Mouse (Mus musculus) brain, embryonic 14.5 days (tissue): ENCODE measurements at regions not wholly inside any gene's neighbourhood (a gene's known extent, or its start where the extent isn't known, plus 50 kb on each side); places are given as distances from the start of the nearest gene placed in this dataset.

Source experiments
- CTCF ChIP-seq: fragments of 200-500 bp; IDR thresholded peaks from 2 replicates; pipeline ENCODE4 v1.5.1; 2012; ENCODE audit warnings: inconsistent platforms, mild to moderate bottlenecking, moderate library complexity, borderline replicate concordance; ENCODE audit not compliant: insufficient read depth, insufficient read length; ENCODE audit errors: extremely low read depth
- POLR2A ChIP-seq: fragments of 200-500 bp; IDR thresholded peaks from 2 replicates; pipeline ENCODE4 v1.6.1; 2012; ENCODE audit warnings: mild to moderate bottlenecking, inconsistent platforms, borderline replicate concordance; ENCODE audit not compliant: poor library complexity, insufficient read depth, insufficient read length, severe bottlenecking; ENCODE audit errors: extremely low read depth

- TF ChIP-seq POLR2A (no peak), CTCF (no peak)
Observed at GRCm38 (mm10) chr10:96826234-96826788, 209.5 kb downstream of the Btg1 start.
